Mouse (Mus musculus) hindbrain, embryonic 16.5 days (tissue): Measurements from ENCODE around the gene Rac3. TPM values are rescaled to one million over a fixed set of nuclear protein-coding genes. Genes with fewer than 3 reads are reported as not detected.
"Not testable (repeated sequence)": the region's sequence is repeated elsewhere in the genome, so short reads cannot be mapped to it uniquely, and the experiment has no call there.

Source experiments
- ATAC-seq: fragments of 200-750 bp; cut with Nextera tagmentation; 2 replicates; pipeline ENCODE4 v1.8.0; 2017; ENCODE audit warnings: moderate TSS enrichment, moderate library complexity
- H3K27ac ChIP-seq: fragments of 300-500 bp; sonication (generic); 2 replicates; pipeline ENCODE4 v1.5.1; 2014; ENCODE audit warnings: low read depth, mild to moderate bottlenecking, control low read depth, low read length, moderate library complexity
- H3K27me3 ChIP-seq: fragments of 300-500 bp; sonication (generic); replicated peaks from 2 replicates; pipeline ENCODE4 v1.6.1; 2014; ENCODE audit warnings: low read length; ENCODE audit not compliant: control insufficient read depth, insufficient read depth
- H3K36me3 ChIP-seq: fragments of 300-500 bp; sonication (generic); 2 replicates; pipeline ENCODE4 v1.6.1; 2014; ENCODE audit warnings: mild to moderate bottlenecking, low read length, moderate library complexity, mixed read lengths; ENCODE audit not compliant: control insufficient read depth, insufficient read depth
- H3K4me1 ChIP-seq: fragments of 300-500 bp; sonication (generic); 2 replicates; pipeline ENCODE4 v1.6.1; 2014; ENCODE audit warnings: low read depth, low read length; ENCODE audit not compliant: control insufficient read depth, insufficient read depth
- H3K4me2 ChIP-seq: fragments of 300-500 bp; sonication (generic); 2 replicates; pipeline ENCODE4 v1.6.1; 2014; ENCODE audit warnings: mild to moderate bottlenecking, low read length, control low read depth, moderate library complexity
- H3K4me3 ChIP-seq: fragments of 300-500 bp; sonication (generic); 2 replicates; pipeline ENCODE4 v1.5.1; 2014; ENCODE audit warnings: mild to moderate bottlenecking, low read length, control low read depth, moderate library complexity
- H3K9ac ChIP-seq: fragments of 300-500 bp; sonication (generic); 2 replicates; pipeline ENCODE4 v1.6.1; 2014; ENCODE audit warnings: low read depth, mild to moderate bottlenecking, control low read depth, low read length, moderate library complexity
- H3K9me3 ChIP-seq: fragments of 300-500 bp; sonication (generic); 2 replicates; pipeline ENCODE4 v1.6.1; 2014; ENCODE audit warnings: mild to moderate bottlenecking, low read length, moderate library complexity; ENCODE audit not compliant: control insufficient read depth
- WGBS: fragments of 180-500 bp; shearing (Covaris S2); extraction: QIAGEN DNeasy Blood & Tissue Kit; methylation state at CpG from one replicate; pipeline ENCODE4 v1.1.7; 2014; 5-methylcytosine and 5-hydroxymethylcytosine counted together
- polyA plus RNA-seq: library from polyadenylated mRNA; unstranded; fragments of >200 nt; fragmentation: Nextera tagmentation; extraction: Ambion mirVana; gene quantifications from 2 replicates; pipeline ENCODE4 v1.2.1, GENCODE M21; 2015

The Rac3 gene
- polyA plus RNA-seq, 1 experiment from 2014 or later, result 705 TPM

DNA sequence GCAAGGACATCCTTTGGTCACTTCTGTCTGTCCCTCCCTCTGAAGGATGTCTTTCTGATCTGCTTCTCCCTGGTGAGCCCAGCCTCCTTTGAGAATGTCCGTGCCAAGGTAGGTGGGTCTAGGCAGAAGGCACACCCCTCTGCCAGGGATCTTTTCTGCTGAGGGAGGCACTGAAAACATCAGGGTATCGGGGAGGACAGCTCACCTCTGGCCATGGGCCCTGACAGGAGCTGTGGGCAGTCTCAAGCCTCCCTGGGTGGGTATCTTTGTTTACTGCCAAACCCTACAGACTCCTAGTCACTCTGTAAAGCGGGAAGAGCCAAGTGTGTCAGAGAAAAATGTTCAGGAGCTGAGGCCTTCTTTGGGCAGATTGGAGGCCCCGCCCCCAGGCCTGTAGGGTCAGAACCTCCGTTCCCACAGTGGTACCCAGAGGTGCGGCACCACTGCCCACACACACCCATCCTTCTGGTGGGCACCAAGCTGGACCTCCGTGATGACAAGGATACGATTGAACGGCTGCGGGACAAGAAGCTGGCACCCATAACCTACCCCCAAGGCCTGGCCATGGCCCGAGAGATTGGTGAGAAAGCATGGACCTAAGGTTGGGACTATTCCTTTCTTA is 1.6 kb downstream of the Rac3 start:
- no peak overlapping the region for H3K27ac ChIP-seq
- peaks cover 8% of the 10 kb centered on the region for H3K36me3 ChIP-seq
- peaks cover 23% of the 10 kb centered on the region for H3K4me1 ChIP-seq
- 90% methylated on average over 11 of the region's 11 CpGs for WGBS
- H3K4me3 ChIP-seq, result peak overlapping the region; percentile 64
- ATAC-seq, result no peak
- no peaks in the 10 kb centered on the region for H3K27me3 ChIP-seq
- H3K4me2 ChIP-seq, result peak overlapping the region; percentile 64
- H3K9ac ChIP-seq, result peak overlapping the region; percentile 95; the same call in 1 of the 2 replicates
- H3K9me3 ChIP-seq, result no peaks in the 10 kb centered on the region

DNA sequence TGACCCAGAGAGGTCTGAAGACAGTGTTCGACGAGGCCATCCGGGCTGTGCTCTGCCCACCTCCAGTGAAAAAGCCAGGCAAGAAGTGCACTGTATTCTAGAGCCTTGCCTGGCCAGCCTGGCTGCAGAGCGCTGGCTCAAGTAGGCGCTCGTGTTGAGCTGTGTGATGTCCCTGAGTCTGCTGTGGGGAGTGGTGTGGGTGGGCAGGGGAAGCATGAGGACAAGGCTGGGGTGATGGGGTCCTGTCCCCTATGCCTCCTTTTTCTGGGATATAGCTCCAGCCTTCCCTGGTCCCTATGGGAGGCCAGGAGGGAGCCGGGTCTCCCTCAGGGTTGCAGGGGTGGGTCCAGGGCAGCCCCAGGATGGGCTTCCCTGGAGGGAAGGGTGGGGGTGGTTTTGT is 2.2 kb downstream of the Rac3 start:
- ATAC-seq, result no peak
- Histone ChIP-seq H3K4me2 (no peak overlapping the region), H3K9ac (no peak overlapping the region), H3K27ac (no peak overlapping the region), H3K9me3 (no peaks in the 10 kb centered on the region), H3K36me3 (peaks cover 7% of the 10 kb centered on the region), H3K4me1 (peaks cover 23% of the 10 kb centered on the region), H3K4me3 (no peak overlapping the region), H3K27me3 (no peaks in the 10 kb centered on the region)
- 88% methylated on average over 6 of the region's 7 CpGs for WGBS

DNA sequence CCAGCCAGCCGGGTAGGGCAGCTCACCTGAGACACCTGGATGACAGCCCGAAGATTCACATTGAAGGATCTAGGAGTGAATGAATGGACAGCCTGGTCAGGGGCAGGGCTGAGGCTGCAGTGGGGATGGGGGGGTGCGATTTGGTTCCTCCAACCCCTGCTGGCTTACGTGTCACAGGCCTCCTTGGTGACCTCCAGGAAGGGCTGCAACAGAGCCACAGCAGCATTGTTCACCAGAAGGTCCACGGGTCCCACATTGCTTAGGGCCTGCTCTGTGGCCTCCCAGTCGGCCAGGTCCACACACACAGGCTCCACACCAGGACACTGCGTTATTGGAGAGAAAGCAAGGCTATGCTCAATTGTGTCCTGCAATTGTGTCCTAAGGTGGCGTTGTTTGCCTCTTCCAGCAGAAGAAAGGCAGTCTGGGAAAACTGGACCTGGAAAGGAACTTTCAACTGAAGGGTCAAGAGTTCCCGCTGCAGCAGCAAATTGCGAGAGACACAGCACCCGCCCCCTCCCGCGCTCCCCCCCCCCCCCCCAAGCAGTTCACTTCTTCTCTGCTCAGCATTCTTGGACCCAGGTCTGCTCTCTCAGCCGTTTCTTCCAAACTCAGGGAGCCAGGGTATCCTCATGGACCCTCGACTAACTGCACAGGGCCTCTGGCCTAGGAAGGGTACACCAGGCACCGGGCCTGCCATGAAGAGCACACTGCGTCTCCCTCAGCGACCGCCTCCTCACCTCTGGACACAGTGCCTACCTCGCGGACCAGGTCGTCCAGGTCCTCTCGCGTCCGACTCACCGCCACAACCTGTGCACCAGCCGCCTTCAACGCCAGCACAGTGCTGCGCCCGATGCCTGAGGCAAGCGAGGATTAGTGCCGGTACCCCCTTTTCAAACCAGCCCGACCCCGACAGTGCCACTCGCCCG is 5.2 kb downstream of the Rac3 start:
- ATAC-seq, result peak; percentile 43
- WGBS, result 16% methylated on average over 36 of the region's 36 CpGs

DNA sequence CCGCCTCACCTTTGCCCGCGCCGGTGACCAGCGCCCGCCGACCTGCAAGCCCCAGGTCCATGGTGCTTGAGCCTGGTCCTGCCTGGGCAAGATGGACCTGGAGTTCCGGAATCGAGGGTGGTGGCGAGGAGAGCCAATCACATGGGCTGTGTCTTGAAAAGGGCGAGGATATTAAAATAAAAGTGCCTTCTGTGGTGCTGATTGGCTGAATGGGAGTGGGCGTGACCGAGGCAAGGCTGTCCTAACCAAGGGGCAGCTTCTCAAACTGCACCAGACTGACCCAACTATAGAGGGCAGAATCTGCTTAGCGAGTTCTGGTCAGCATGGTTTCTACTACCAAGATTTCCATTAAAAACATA is 5.9 kb downstream of the Rac3 start, which contains the start of gene Dcxr:
Gene Dcxr, minus strand, starts transcription at position 113 of the 359 bp plus-strand sequence.
- Histone ChIP-seq H3K27me3 (no peaks in the 10 kb centered on the region; the same call in 1 of the 2 replicates), H3K9me3 (no peaks in the 10 kb centered on the region), H3K9ac (peak within 1 kb of the TSS; percentile 70), H3K4me2 (peak within 1 kb of the TSS; percentile 91), H3K4me3 (peak within 1 kb of the TSS; percentile 57), H3K27ac (no peak within 1 kb of the TSS), H3K4me1 (peaks cover 16% of the 10 kb centered on the region), H3K36me3 (peaks cover 7% of the 10 kb centered on the region)
- peak; percentile 87 for ATAC-seq
- under 1% methylated on average over 14 of the region's 14 CpGs for WGBS

More for the DNA sequence above, 5.2 kb downstream of the Rac3 start:
- no peaks in the 10 kb centered on the region; the same call in 1 of the 2 replicates for H3K27me3 ChIP-seq
- no peak overlapping the region for H3K27ac ChIP-seq
- H3K36me3 ChIP-seq, result peaks cover 7% of the 10 kb centered on the region
- peak overlapping the region; percentile 57 for H3K4me3 ChIP-seq
- H3K9ac ChIP-seq, result peak overlapping the region; percentile 70
- peak overlapping the region; percentile 91 for H3K4me2 ChIP-seq
- H3K9me3 ChIP-seq, result no peaks in the 10 kb centered on the region
- H3K4me1 ChIP-seq, result peaks cover 19% of the 10 kb centered on the region

DNA sequence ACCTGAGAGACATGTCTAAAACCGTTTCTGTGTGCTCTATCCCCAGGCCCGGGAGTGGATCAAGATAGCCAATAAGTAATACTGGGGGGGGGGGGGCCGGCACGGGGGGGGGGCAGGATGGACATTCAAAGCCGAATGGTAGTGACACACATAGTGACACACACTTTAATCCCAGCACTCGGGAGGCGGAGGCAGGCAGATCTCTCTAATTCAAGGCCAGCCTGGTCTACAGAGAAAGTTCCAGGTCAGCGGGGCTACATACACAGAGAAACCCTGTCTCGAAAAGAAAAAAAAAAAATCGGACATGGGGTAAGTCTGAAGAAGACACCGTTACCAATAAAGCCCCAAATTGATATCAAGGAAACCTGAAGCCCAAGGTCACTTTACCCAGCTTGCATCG is 6.3 kb downstream of the Rac3 start:
- no peak overlapping the region for H3K9ac ChIP-seq
- no peak overlapping the region for H3K4me3 ChIP-seq
- no peak for ATAC-seq
- peaks cover 7% of the 10 kb centered on the region for H3K36me3 ChIP-seq
- no peaks in the 10 kb centered on the region; the same call in 1 of the 2 replicates for H3K27me3 ChIP-seq
- WGBS, result 60% methylated on average over 12 of the region's 12 CpGs
- H3K4me2 ChIP-seq, result peak overlapping the region; percentile 91; the same call in 1 of the 2 replicates
- no peak overlapping the region for H3K27ac ChIP-seq
- H3K4me1 ChIP-seq, result peaks cover 12% of the 10 kb centered on the region
- no peaks in the 10 kb centered on the region for H3K9me3 ChIP-seq

DNA sequence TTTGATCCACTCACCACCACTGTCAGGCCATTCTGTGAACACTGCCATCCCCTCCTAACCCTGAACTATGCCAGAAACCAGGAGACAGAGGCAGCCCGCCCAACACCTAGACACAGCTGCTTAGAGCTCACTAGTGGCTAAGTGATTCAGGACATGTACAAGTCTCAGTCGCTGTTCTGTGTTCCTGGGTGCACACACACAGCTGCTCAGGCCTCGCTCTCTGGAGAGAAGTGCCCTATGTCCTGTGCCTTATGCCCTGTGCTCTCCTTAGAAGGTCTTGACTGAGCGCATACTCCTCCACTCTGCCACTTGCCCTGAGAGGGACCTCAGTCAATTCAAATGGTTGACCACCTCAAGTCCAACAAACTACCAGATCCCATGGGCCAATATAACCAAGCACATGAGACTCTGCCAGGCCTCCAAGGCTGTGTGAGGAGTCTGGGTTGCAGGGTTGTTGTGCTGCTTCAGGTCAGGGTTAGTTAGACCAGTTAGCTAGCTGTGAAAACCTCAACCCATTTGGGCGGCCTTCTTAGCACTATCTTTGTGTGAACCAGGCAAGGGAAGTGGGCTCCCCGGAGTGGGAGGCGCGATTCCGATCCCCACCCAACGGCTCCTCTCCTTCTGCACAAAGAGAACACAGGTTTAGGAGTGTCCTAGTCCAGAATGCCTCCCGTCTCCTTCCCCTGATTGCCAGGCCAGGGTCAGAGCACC is 7.4 kb downstream of the Rac3 start:
- Histone ChIP-seq H3K27ac (no peak overlapping the region), H3K4me3 (no peak overlapping the region), H3K4me2 (no peak overlapping the region; the same call in 1 of the 2 replicates), H3K9me3 (no peaks in the 10 kb centered on the region), H3K36me3 (peaks cover 6% of the 10 kb centered on the region), H3K4me1 (peaks cover 9% of the 10 kb centered on the region), H3K9ac (no peak overlapping the region), H3K27me3 (peaks cover 2% of the 10 kb centered on the region; the same call in 1 of the 2 replicates)
- WGBS, result 75% methylated on average over 11 of the region's 11 CpGs
- ATAC-seq, result no peak

DNA sequence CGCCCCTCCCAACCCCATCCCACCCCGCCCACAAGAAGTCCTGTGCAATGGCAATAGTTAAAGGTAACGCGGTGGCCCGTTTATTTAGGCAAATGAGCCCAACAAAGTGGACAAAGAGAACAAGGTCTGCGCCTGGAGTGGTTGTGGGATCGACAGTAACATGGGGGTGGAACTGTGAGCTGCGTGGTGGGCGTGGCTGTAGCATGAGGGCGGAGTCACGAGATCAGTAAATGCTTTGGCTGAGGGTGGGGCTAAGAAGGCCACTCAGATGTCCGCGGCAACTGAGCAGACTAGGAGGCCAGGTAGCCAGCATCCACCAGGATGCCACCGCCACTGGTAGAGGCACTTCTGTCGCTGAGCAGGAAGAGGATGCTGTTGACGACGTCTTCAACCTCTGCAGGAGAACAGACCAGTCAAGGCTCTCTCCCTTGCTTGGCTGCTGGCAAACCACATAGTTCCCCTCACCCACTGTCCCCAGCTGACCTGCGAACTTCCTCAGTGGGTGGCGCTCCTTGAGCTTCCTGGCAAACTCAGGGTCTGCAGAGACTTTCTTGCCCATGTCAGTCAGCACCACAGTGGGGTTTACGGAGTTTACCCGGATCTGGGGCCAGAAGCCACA is 8.3 kb downstream of the Rac3 start:
- Histone ChIP-seq H3K4me3 (peak overlapping the region; percentile 4; the same call in 1 of the 2 replicates), H3K4me2 (peak overlapping the region; percentile 42)
- not testable (repeated sequence) for H3K4me1 ChIP-seq, H3K9me3 ChIP-seq, H3K27me3 ChIP-seq, H3K36me3 ChIP-seq, H3K27ac ChIP-seq, H3K9ac ChIP-seq
- 2% methylated on average over 17 of the region's 21 CpGs for WGBS
- ATAC-seq, result 0 out of 2 replicates have a peak, but pooled peaks have one; percentile 38

DNA sequence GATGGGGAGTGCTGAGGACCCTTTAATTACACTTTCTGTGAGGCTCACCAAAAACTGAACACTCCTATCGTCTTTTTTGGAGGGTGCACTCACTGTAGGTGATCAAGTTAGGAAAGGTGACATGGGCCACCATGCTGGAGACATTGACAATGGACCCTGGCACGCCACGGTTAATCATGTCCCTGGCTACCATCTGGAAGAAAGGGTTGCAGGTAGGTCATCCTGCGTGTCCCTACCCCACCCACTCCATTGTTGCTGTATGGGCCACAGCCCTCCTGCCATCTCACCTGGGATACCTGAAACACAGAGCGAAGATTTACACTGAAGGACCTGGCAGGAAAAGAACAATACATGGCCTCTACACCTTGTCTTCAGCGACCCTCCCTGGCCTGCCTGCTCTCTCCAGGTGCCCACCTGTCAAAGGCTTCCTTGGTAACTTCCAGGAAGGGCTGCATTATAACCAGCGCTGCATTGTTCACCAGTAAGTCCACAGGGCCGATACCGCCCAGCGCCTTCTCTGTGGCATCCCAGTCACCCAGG is 9.1 kb downstream of the Rac3 start:
- H3K27ac ChIP-seq, result no peak overlapping the region
- H3K9me3 ChIP-seq, result no peaks in the 10 kb centered on the region
- H3K4me3 ChIP-seq, result no peak overlapping the region
- no peak for ATAC-seq
- peaks cover 9% of the 10 kb centered on the region for H3K4me1 ChIP-seq
- H3K9ac ChIP-seq, result no peak overlapping the region
- H3K4me2 ChIP-seq, result no peak overlapping the region
- H3K27me3 ChIP-seq, result peaks cover 2% of the 10 kb centered on the region; the same call in 1 of the 2 replicates
- H3K36me3 ChIP-seq, result peaks cover 3% of the 10 kb centered on the region; the same call in 1 of the 2 replicates
- 88% methylated on average over 10 of the region's 10 CpGs for WGBS
